ENCODE assay signal across 24 mouse cellular contexts in the genomic region with DNA sequence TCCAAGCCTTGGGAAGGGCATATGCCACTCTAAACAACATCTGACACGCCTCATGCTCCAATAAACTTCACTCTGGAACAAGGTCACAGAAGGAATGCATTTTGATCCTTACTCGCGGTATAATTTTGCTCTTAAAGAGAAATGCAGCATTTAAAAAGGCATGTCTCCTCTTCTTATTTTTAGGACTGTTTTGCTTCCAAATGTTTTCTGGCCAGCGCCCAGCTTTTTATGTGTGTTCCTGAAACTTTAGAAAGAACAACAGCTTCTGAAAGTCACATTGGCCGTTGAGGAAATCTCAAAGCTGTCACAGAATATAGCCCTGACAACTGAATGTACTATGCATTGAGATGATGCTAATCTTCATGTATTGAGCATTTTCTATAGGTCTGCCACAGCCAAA. TPM values are rescaled to one million over a fixed set of nuclear protein-coding genes. Genes with fewer than 3 reads are reported as not detected.
DNase-seq lines count a peak whose midpoint lies in the region; ATAC-seq and TF ChIP-seq lines count a peak whose summit lies in the region.
"Had no signal": no experiment of that assay in that cellular context is flagged by ENCODE, and none has a peak within 500 bp of the region (broad histone marks: within the 10 kb centered on the region; RNA-seq: fewer than 3 reads in every experiment).

No protein-coding gene starts in this region.

- H3K9ac ChIP-seq in kidney, embryonic 15.5 days: no peak overlapping the region
- no peak overlapping the region for H3K9ac ChIP-seq in midbrain, postnatal 0 days (replicated peaks; ENCODE audit: low read length, poor library complexity, severe bottlenecking)
- H3K9ac ChIP-seq: forebrain, embryonic 15.5 days; hindbrain, embryonic 12.5 days; liver, embryonic 13.5 days; lung, embryonic 15.5 days; neural tube, embryonic 12.5 days had no signal

- H3K27me3 ChIP-seq in kidney, embryonic 15.5 days: no peaks in the 10 kb centered on the region
- H3K27me3 ChIP-seq in midbrain, postnatal 0 days (ENCODE audit: insufficient read depth, low read length): no peaks in the 10 kb centered on the region
- H3K27me3 ChIP-seq: forebrain, embryonic 15.5 days; hindbrain, embryonic 12.5 days; liver, embryonic 13.5 days; lung, embryonic 15.5 days; megakaryocyte, embryonic 14.5 days; neural tube, embryonic 12.5 days had no signal

- H3K4me1 ChIP-seq in kidney, embryonic 15.5 days: peaks cover 9% of the 10 kb centered on the region
- H3K4me1 ChIP-seq in midbrain, postnatal 0 days (ENCODE audit: insufficient read depth, low read length): no peaks in the 10 kb centered on the region
- H3K4me1 ChIP-seq: forebrain, embryonic 15.5 days; hindbrain, embryonic 12.5 days; liver, embryonic 13.5 days; lung, embryonic 15.5 days; megakaryocyte, embryonic 14.5 days; neural tube, embryonic 12.5 days had no signal

- no peak for ATAC-seq in kidney, embryonic 15.5 days (replicated peaks; ENCODE audit: low FRiP score)
- no peak for ATAC-seq in midbrain, postnatal 0 days (ENCODE audit: low FRiP score)
- ATAC-seq: forebrain, embryonic 15.5 days; intestine, postnatal 0 days had no signal

- WGBS in kidney, embryonic 15.5 days: 36% methylated on average over 5 of the region's 5 CpGs
- WGBS in midbrain, postnatal 0 days: 80% methylated on average over 5 of the region's 5 CpGs

- no peak overlapping the region for H3K4me2 ChIP-seq in kidney, embryonic 15.5 days
- H3K4me2 ChIP-seq in midbrain, postnatal 0 days (ENCODE audit: low read depth, low read length, poor library complexity, severe bottlenecking): no peak overlapping the region
- H3K4me2 ChIP-seq: forebrain, embryonic 15.5 days; hindbrain, embryonic 12.5 days; liver, embryonic 13.5 days; lung, embryonic 15.5 days; neural tube, embryonic 12.5 days had no signal

- no peaks in the 10 kb centered on the region for H3K9me3 ChIP-seq in kidney, embryonic 15.5 days (replicated peaks)
- H3K9me3 ChIP-seq in midbrain, postnatal 0 days (ENCODE audit: low read length): no peaks in the 10 kb centered on the region
- H3K9me3 ChIP-seq: forebrain, embryonic 15.5 days; hindbrain, embryonic 12.5 days; liver, embryonic 13.5 days; lung, embryonic 15.5 days; neural tube, embryonic 12.5 days had no signal

- no peak for TF ChIP-seq CTCF in midbrain, postnatal 0 days (IDR thresholded peaks at IDR 0.05)

- H3K36me3 ChIP-seq in kidney, embryonic 15.5 days: no peaks in the 10 kb centered on the region
- no peaks in the 10 kb centered on the region for H3K36me3 ChIP-seq in midbrain, postnatal 0 days (ENCODE audit: insufficient read depth, low read length)
- H3K36me3 ChIP-seq: forebrain, embryonic 15.5 days; hindbrain, embryonic 12.5 days; liver, embryonic 13.5 days; lung, embryonic 15.5 days; neural tube, embryonic 12.5 days had no signal

- peak; percentile 33 for DNase-seq in kidney, adult 11 months
- DNase-seq in right cerebral cortex, postnatal 10 days (ENCODE audit: low spot score in 2 of 2): peak; percentile 58 to 71
- no peak for DNase-seq in right cerebral cortex, postnatal 36 days (ENCODE audit: low spot score in 2 of 2)
- DNase-seq in kidney, postnatal 36 days: peak; percentile 59 to 63
- DNase-seq in frontal cortex, postnatal 10 days (ENCODE audit: low spot score in 2 of 2): no peak
- DNase-seq in midbrain, postnatal 0 days (ENCODE audit: low spot score): no peak
- no peak for DNase-seq in testis, postnatal 10 days (ENCODE audit: low spot score)
- DNase-seq: cerebellum, adult 18-20 months; cerebellum, postnatal 14 days; gastrocnemius, postnatal 25 days; heart, adult 2 months; layer of hippocampus, adult 9-11 months; liver, embryonic 13.5 days; lung, postnatal 36 days; midbrain, embryonic 14.5 days; thymus, postnatal 14 days had no signal

- no peak overlapping the region for H3K27ac ChIP-seq in kidney, embryonic 15.5 days
- no peak overlapping the region for H3K27ac ChIP-seq in midbrain, postnatal 0 days (ENCODE audit: low read depth, low read length)
- H3K27ac ChIP-seq: forebrain, embryonic 15.5 days; heart, adult 2 months; hindbrain, embryonic 12.5 days; left cerebral cortex, adult 2 months; liver, embryonic 13.5 days; lung, embryonic 15.5 days; neural tube, embryonic 12.5 days had no signal

- H3K4me3 ChIP-seq in kidney, embryonic 15.5 days (replicated peaks): no peak overlapping the region
- H3K4me3 ChIP-seq in midbrain, postnatal 0 days (ENCODE audit: low read depth, low read length): no peak overlapping the region
- H3K4me3 ChIP-seq: forebrain, embryonic 15.5 days; heart, adult 2 months; hindbrain, embryonic 12.5 days; left cerebral cortex, adult 2 months; liver, embryonic 13.5 days; lung, embryonic 15.5 days; megakaryocyte, embryonic 14.5 days; neural tube, embryonic 12.5 days had no signal

RNA-seq across cellular contexts. Expression of a gene that starts 8.5 kb away (rescaled TPM):
- 6.9 and 7.0 TPM in 2 replicates for polyA plus RNA-seq in kidney, embryonic 15.5 days (2015; fragmentation: Nextera tagmentation; extraction: Ambion mirVana)
- 94.0 and 128 TPM in 2 replicates for total RNA-seq in midbrain, postnatal 0 days (2014; rRNA removed)
- polyA plus RNA-seq in midbrain, postnatal 0 days (2015; fragmentation: Nextera tagmentation; extraction: Ambion mirVana): 100 and 119 TPM in 2 replicates

Comparison
In these comparisons a context has a peak if more than half of its experiments do, and no peak if none do; other contexts are left out.
1. DNase-seq: peak in kidney, adult 11 months (single experiment), right cerebral cortex, postnatal 10 days (2 of 2) and kidney, postnatal 36 days (2 of 2); none in right cerebral cortex, postnatal 36 days (0 of 2), frontal cortex, postnatal 10 days (0 of 2), midbrain, postnatal 0 days (single experiment) and testis, postnatal 10 days (single experiment).
2. RNA of a gene that starts 8.5 kb away (polyA plus RNA-seq): 100 to 119 TPM in midbrain, postnatal 0 days; 6.9 to 7.0 TPM in kidney, embryonic 15.5 days; every median in the first group is over 10 times any median in the second.